Mouse (Mus musculus) heart, adult 2 months (tissue): Measurements from ENCODE around the gene Kdr.

ENCODE experiments used
- CTCF ChIP-seq: fragments of 200-600 bp; IDR thresholded peaks from 2 replicates; pipeline ENCODE4 v1.8.1; 2022; ENCODE audit warnings: antibody characterized with exemption, mild to moderate bottlenecking, moderate library complexity
- POLR2A ChIP-seq: fragments of 200-500 bp; IDR thresholded peaks from 2 replicates; pipeline ENCODE4 v1.6.1; 2011; ENCODE audit warnings: mild to moderate bottlenecking, low read depth, low read length, control low read depth; ENCODE audit not compliant: insufficient read depth

GRCm38 (mm10) chr5:75952131-75952795 lies 26.0 kb downstream of the Kdr start:
- no peak for TF ChIP-seq CTCF
- TF ChIP-seq POLR2A: no peak
